Mouse (Mus musculus): ENCODE results near the gene Clec11a. TPM values are rescaled to one million over a fixed set of nuclear protein-coding genes. Genes with fewer than 3 reads are reported as not detected.

Gene Clec11a
- polyA plus RNA-seq, 1 experiment from 2014 or later = 1.2 TPM

GRCm38 (mm10) chr7:44287760-44288159 is 18.9 kb downstream of the Clec11a start:
- no peak for DNase-seq (ENCODE audit: low spot score)
- Histone ChIP-seq H3K27ac (no peak overlapping the region), H3K4me3 (no peak overlapping the region), H3K27me3 (ENCODE audit: insufficient read depth, poor library complexity, severe bottlenecking) (peaks cover 4% of the 10 kb centered on the region; the same call in 1 of the 2 replicates), H3K9me3 (peaks cover 7% of the 10 kb centered on the region; the same call in 1 of the 2 replicates), H3K4me1 (no peaks in the 10 kb centered on the region), H3K36me3 (no peaks in the 10 kb centered on the region)
- WGBS = 63% methylated on average over 7 of the region's 7 CpGs

- Histone ChIP-seq H3K36me3 (no peaks in the 10 kb centered on the region), H3K9me3 (peaks cover 2% of the 10 kb centered on the region; the same call in 1 of the 2 replicates), H3K4me3 (no peak overlapping the region), H3K27me3 (ENCODE audit: insufficient read depth, poor library complexity, severe bottlenecking) (no peaks in the 10 kb centered on the region), H3K4me1 (no peaks in the 10 kb centered on the region), H3K27ac (no peak overlapping the region)
- DNase-seq (ENCODE audit: low spot score) = no peak
- WGBS = 74% methylated on average over 7 of the region's 7 CpGs
Observed at GRCm38 (mm10) chr7:44281586-44281985, 25.1 kb downstream of the Clec11a start.

GRCm38 (mm10) chr7:44280959-44281358 is 25.7 kb downstream of the Clec11a start:
- peaks cover 6% of the 10 kb centered on the region for H3K27me3 ChIP-seq (ENCODE audit: insufficient read depth, poor library complexity, severe bottlenecking)
- H3K4me1 ChIP-seq = no peaks in the 10 kb centered on the region
- no peaks in the 10 kb centered on the region for H3K36me3 ChIP-seq
- no peak overlapping the region for H3K27ac ChIP-seq
- WGBS = 56% methylated on average over 1 of the region's 1 CpGs
- no peak for DNase-seq (ENCODE audit: low spot score)
- no peaks in the 10 kb centered on the region for H3K9me3 ChIP-seq
- H3K4me3 ChIP-seq = no peak overlapping the region

- H3K36me3 ChIP-seq = no peaks in the 10 kb centered on the region
- no peaks in the 10 kb centered on the region for H3K9me3 ChIP-seq
- no peaks in the 10 kb centered on the region for H3K4me1 ChIP-seq
- no peak overlapping the region for H3K27ac ChIP-seq
- H3K27me3 ChIP-seq (ENCODE audit: insufficient read depth, poor library complexity, severe bottlenecking) = peaks cover 40% of the 10 kb centered on the region
- WGBS = 44% methylated on average over 2 of the region's 2 CpGs
- no peak for DNase-seq (ENCODE audit: low spot score)
- H3K4me3 ChIP-seq = no peak overlapping the region
Observed at GRCm38 (mm10) chr7:44277250-44277622, 29.5 kb downstream of the Clec11a start.

- Histone ChIP-seq H3K4me3 (no peak overlapping the region), H3K27ac (no peak overlapping the region), H3K36me3 (no peaks in the 10 kb centered on the region), H3K9me3 (no peaks in the 10 kb centered on the region), H3K27me3 (ENCODE audit: insufficient read depth, poor library complexity, severe bottlenecking) (peaks cover 43% of the 10 kb centered on the region), H3K4me1 (no peaks in the 10 kb centered on the region)
- no peak for DNase-seq (ENCODE audit: low spot score)
- WGBS = 58% methylated on average over 10 of the region's 10 CpGs
Observed at GRCm38 (mm10) chr7:44276461-44277249, 30.0 kb downstream of the Clec11a start.

GRCm38 (mm10) chr7:44275546-44275945 is 31.2 kb downstream of the Clec11a start:
- 72% methylated on average over 3 of the region's 3 CpGs for WGBS

GRCm38 (mm10) chr7:44274096-44274495 is 32.6 kb downstream of the Clec11a start:
- Histone ChIP-seq H3K36me3 (no peaks in the 10 kb centered on the region), H3K27me3 (ENCODE audit: insufficient read depth, poor library complexity, severe bottlenecking) (peaks cover 47% of the 10 kb centered on the region), H3K4me3 (no peak overlapping the region), H3K9me3 (no peaks in the 10 kb centered on the region), H3K4me1 (no peaks in the 10 kb centered on the region), H3K27ac (no peak overlapping the region)
- 21% methylated on average over 11 of the region's 11 CpGs for WGBS
- no peak for DNase-seq (ENCODE audit: low spot score)

More at GRCm38 (mm10) chr7:44275546-44275945, 31.2 kb downstream of the Clec11a start:
- Histone ChIP-seq H3K27me3 (ENCODE audit: insufficient read depth, poor library complexity, severe bottlenecking) (peaks cover 43% of the 10 kb centered on the region), H3K36me3 (no peaks in the 10 kb centered on the region), H3K9me3 (no peaks in the 10 kb centered on the region), H3K27ac (no peak overlapping the region), H3K4me3 (no peak overlapping the region), H3K4me1 (no peaks in the 10 kb centered on the region)
- DNase-seq (ENCODE audit: low spot score) = no peak

GRCm38 (mm10) chr7:44273446-44273845 is 33.3 kb downstream of the Clec11a start:
- H3K4me1 ChIP-seq = no peaks in the 10 kb centered on the region
- H3K36me3 ChIP-seq = no peaks in the 10 kb centered on the region
- DNase-seq (ENCODE audit: low spot score) = no peak
- no peak overlapping the region for H3K27ac ChIP-seq
- peaks cover 53% of the 10 kb centered on the region for H3K27me3 ChIP-seq (ENCODE audit: insufficient read depth, poor library complexity, severe bottlenecking)
- 66% methylated on average over 7 of the region's 7 CpGs for WGBS
- no peak overlapping the region for H3K4me3 ChIP-seq
- H3K9me3 ChIP-seq = no peaks in the 10 kb centered on the region

- H3K27me3 ChIP-seq (ENCODE audit: insufficient read depth, poor library complexity, severe bottlenecking) = peaks cover 62% of the 10 kb centered on the region
Observed at GRCm38 (mm10) chr7:44272546-44272945, 34.2 kb downstream of the Clec11a start.

GRCm38 (mm10) chr7:44271309-44271708 is 35.4 kb downstream of the Clec11a start:
- Histone ChIP-seq H3K4me3 (no peak overlapping the region), H3K9me3 (no peaks in the 10 kb centered on the region), H3K27ac (no peak overlapping the region), H3K36me3 (no peaks in the 10 kb centered on the region), H3K4me1 (no peaks in the 10 kb centered on the region), H3K27me3 (ENCODE audit: insufficient read depth, poor library complexity, severe bottlenecking) (peaks cover 71% of the 10 kb centered on the region)
- 68% methylated on average over 2 of the region's 2 CpGs for WGBS
- DNase-seq (ENCODE audit: low spot score) = no peak

More at GRCm38 (mm10) chr7:44272546-44272945, 34.2 kb downstream of the Clec11a start:
- Histone ChIP-seq H3K4me1 (no peaks in the 10 kb centered on the region), H3K4me3 (no peak overlapping the region), H3K9me3 (no peaks in the 10 kb centered on the region), H3K27ac (no peak overlapping the region), H3K36me3 (no peaks in the 10 kb centered on the region)
- WGBS = 86% methylated on average over 7 of the region's 7 CpGs
- DNase-seq (ENCODE audit: low spot score) = no peak

GRCm38 (mm10) chr7:44269397-44269796 is 37.3 kb downstream of the Clec11a start:
- H3K4me3 ChIP-seq = no peak overlapping the region
- 74% methylated on average over 2 of the region's 2 CpGs for WGBS
- no peak overlapping the region for H3K27ac ChIP-seq
- H3K9me3 ChIP-seq = no peaks in the 10 kb centered on the region
- H3K27me3 ChIP-seq (ENCODE audit: insufficient read depth, poor library complexity, severe bottlenecking) = peaks cover 64% of the 10 kb centered on the region
- DNase-seq (ENCODE audit: low spot score) = no peak
- no peaks in the 10 kb centered on the region for H3K4me1 ChIP-seq
- H3K36me3 ChIP-seq = no peaks in the 10 kb centered on the region

- Histone ChIP-seq H3K27ac (no peak overlapping the region), H3K4me1 (peaks cover 3% of the 10 kb centered on the region; the same call in 1 of the 2 replicates), H3K9me3 (no peaks in the 10 kb centered on the region), H3K27me3 (ENCODE audit: insufficient read depth, poor library complexity, severe bottlenecking) (peaks cover 64% of the 10 kb centered on the region), H3K4me3 (no peak overlapping the region), H3K36me3 (no peaks in the 10 kb centered on the region)
- 76% methylated on average over 11 of the region's 11 CpGs for WGBS
- DNase-seq (ENCODE audit: low spot score) = no peak
Observed at GRCm38 (mm10) chr7:44268117-44268516, 38.6 kb downstream of the Clec11a start.

GRCm38 (mm10) chr7:44262791-44263643 is 43.7 kb downstream of the Clec11a start:
- peak overlapping the region; percentile 27 for H3K4me3 ChIP-seq

More at GRCm38 (mm10) chr7:44262791-44263643, 43.7 kb downstream of the Clec11a start:
- Histone ChIP-seq H3K9me3 (no peaks in the 10 kb centered on the region), H3K27me3 (ENCODE audit: insufficient read depth, poor library complexity, severe bottlenecking) (peaks cover 63% of the 10 kb centered on the region), H3K27ac (no peak overlapping the region), H3K36me3 (no peaks in the 10 kb centered on the region), H3K4me1 (peaks cover 6% of the 10 kb centered on the region; the same call in 1 of the 2 replicates)
- 4% methylated on average over 34 of the region's 34 CpGs for WGBS
- DNase-seq (ENCODE audit: low spot score) = peak; percentile 94

All from heart, embryonic 10.5 days (tissue).